Mouse (Mus musculus) lung, postnatal 36 days (tissue): Measurements from ENCODE around the gene Pcgf2.
A peak's percentile ranks its signal among the peaks of the same experiment; 100 is the strongest.
"Not testable (repeated sequence)": the region's sequence is repeated elsewhere in the genome, so short reads cannot be mapped to it uniquely, and the experiment has no call there.

Source experiments
- DNase-seq: peaks from one replicate; pipeline ENCODE4 v3.0.0; 2022; ENCODE audit warnings: mixed read lengths

The Pcgf2 gene

GRCm38 (mm10) chr11:97700003-97700745, at the start of gene Pcgf2:
Gene Pcgf2, minus strand, starts transcription at chr11:97700497.
- DNase-seq, result peak; percentile 90

DNA sequence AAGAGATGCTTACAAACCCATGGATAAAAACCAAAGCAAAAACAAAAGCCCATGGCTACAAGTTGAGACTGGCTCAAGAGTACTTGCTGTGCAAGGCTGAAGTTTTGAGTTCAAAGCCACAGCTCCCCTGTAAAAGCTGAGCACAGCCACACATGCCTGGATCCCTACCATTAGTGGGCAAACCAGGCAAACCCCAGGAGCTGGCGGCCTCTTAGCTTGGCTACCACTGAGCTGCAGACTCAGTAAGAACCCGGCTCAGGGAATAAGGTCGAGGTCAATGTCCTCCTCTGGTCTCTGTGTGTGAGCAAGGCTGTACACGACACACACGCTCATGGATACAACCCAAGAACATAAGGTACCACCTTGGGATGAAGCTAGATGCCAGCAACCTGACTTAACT, 48.2 kb upstream of the Pcgf2 start:
- DNase-seq, result no peak

- peak; percentile 33 for DNase-seq
Observed at GRCm38 (mm10) chr11:97747773-97748172, 47.5 kb upstream of the Pcgf2 start.

DNA sequence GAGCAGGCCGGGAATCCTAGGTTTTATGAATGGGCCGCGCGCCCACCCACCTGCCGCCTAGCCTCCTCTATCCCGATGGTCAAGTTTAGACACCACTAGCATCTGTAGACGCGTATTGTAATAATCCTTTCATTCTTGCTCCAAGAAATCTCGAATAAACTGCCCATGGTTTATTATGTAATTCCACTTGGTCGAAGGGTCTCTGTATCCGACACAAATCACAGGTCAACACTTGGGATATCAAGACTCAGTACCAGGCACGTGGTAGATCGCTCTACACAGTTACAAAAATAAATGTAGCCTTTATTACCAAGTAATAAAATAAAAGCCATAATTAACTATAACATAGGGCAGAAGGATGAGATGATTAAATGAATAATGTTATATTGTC, 45.0 kb upstream of the Pcgf2 start:
- DNase-seq, result no peak

- DNase-seq, result peak; percentile 100
Observed at GRCm38 (mm10) chr11:97744718-97745330, 44.5 kb upstream of the Pcgf2 start.

DNA sequence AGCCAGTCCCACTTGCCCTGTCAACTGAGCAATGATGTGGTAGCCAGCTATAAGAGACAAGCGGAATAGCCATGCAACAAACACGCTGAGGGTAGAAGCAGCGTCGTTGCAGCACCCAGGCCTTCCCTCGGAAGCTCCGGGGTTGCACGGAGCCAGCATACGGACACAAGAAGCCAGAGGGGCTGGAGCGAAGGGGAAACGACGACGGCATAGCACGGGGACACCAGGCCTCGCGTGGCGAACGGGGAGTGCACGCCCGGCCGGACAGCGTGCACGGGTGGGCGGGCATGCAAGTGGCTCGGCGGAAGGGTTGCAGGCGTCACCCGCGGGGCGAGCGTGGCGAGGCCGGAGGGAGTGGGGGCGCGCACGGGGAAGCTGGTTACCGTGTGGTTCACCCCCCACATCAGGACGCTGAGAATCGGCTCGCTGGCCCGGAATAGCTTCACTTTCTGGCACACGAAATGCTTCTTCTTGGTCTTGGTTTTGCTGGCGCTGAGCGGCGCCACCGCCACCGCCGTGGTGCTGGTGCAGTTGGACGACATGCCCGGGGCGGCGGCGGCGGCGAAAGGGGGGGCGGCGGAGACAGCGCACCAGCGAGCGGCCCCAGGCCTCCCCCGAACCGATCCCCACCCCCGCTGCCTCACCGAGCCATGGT, 43.9 kb upstream of the Pcgf2 start, which contains the start of gene Pip4k2b:
Gene Pip4k2b, minus strand, starts transcription at position 642 of the 655 bp plus-strand sequence.
- peak; percentile 57 for DNase-seq

DNA sequence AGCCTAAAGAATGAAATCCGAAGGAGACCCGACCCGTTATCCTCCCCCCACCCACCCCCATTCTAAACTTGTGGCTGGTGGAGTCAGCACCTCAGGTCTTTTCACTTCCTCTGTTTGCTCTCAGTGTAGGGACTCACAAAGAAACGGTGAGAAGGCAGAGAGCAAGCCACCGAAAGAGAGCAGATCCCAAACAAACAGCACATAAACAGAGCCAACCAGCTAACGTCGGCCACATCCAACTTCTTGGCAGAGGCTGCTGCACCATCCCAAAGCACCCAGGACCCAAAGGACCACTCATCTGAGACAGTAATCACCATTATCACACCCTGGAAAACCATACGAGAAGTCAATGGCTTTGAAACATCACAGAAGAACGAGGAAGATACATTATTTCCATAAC, 43.1 kb upstream of the Pcgf2 start:
- no peak for DNase-seq

DNA sequence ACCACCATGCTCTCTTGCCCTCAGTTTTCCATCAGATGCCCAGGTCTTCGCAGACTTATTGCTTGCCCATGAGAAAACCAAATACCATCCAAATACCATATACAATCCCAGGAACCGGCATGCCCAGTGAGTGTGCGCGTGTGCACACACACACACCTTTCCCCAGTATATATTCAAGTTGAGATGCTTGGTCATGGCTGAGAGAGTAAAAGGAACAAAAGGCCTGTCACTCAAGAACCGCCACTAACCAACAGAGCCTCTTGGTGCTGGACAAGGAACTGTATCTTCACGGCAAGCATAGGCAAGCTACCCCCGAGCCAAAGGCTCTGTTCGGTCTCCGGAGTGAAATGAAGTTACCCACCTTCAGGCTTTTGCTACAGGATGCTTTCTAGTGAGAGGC, 42.3 kb upstream of the Pcgf2 start:
- DNase-seq, result no peak

- no peak for DNase-seq
Observed at GRCm38 (mm10) chr11:97742157-97742556, 41.9 kb upstream of the Pcgf2 start.

DNA sequence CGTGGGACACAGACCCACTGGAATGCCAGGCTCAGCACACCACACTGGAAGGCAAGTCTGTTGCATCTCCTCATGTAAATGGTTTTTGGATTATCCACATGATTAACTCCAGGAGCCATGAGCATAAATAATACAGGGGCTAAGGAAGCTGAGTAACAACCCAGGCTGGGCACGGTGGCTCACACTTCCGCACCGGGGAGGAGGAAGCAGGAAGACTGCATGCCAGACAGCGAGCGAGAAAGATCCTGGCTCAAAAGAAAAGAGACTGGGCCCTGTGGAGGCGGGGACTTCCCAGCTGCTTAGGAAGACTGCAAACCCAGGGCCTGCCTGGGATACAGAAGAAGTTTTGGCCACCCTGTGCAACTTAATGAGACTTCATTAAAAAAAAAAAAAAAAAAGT, 39.9 kb upstream of the Pcgf2 start:
- DNase-seq, result peak; percentile 58

DNA sequence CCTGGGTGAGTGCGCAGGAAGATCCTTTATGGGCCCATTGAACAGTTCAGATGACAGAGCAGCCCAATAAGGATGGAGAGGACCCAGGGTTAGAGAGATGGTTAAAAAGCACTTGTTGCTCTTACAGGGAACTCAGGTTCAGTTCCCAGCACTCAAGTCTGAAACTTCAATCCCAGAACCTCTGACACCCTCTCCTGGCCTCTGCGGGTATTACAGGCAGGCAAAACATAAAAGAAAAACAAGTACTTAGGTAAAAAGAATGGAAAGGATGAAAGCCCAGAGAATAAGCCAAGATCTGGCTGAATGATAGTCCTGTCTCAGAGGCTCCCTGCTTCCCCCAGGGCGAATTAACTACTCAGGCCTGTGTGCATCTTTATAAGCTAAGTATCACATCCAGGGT, 38.9 kb upstream of the Pcgf2 start:
- DNase-seq, result no peak

DNA sequence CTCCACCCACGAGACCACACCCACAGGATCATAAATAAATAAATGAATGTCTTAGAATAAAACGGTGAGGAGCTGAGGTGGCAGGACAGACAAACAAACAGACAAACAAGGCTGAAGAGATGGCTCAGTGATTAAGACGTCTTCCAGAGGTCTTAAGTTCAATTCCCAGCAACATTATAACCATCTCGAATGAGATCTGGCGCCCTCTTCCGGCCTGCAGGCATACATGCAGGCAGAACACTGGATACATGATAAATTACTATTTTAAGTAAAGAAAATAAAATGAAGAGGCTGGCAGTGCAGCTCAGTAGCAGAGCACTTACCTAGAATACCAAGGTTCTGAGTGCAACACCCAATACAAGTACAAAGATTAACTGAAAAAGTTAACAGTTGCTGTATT, 38.4 kb upstream of the Pcgf2 start:
- no peak for DNase-seq

GRCm38 (mm10) chr11:97737600-97737999, 37.3 kb upstream of the Pcgf2 start:
- DNase-seq, result no peak

GRCm38 (mm10) chr11:97736645-97737044, 36.3 kb upstream of the Pcgf2 start:
- DNase-seq, result no peak

- not testable (repeated sequence) for DNase-seq
Observed at GRCm38 (mm10) chr11:97734810-97735209, 34.5 kb upstream of the Pcgf2 start.

GRCm38 (mm10) chr11:97733689-97734088, 33.4 kb upstream of the Pcgf2 start:
- no peak for DNase-seq

- no peak for DNase-seq
Observed at GRCm38 (mm10) chr11:97728730-97729129, 28.4 kb upstream of the Pcgf2 start.

DNA sequence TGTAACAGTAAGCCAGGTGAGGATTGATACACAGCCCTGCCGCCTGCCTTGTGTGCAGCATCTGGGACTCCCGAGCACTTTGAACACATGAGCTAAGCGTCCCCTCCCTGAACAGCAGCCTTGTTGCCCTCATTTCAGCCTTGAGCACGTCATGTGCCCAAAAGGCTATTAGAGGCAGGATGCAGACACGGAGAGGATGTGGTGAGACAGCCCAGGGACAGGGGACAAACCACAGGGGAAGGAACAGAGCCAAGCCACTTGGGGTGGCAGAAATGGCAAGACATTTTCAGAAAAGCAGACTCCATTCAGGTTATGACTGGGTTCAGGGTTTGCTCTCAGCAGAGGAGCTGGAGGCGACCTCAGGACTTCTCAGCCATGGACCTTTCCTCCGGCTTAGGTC, 28.0 kb upstream of the Pcgf2 start:
- DNase-seq, result peak; percentile 28

GRCm38 (mm10) chr11:97723709-97724108, 23.4 kb upstream of the Pcgf2 start:
- no peak for DNase-seq

DNA sequence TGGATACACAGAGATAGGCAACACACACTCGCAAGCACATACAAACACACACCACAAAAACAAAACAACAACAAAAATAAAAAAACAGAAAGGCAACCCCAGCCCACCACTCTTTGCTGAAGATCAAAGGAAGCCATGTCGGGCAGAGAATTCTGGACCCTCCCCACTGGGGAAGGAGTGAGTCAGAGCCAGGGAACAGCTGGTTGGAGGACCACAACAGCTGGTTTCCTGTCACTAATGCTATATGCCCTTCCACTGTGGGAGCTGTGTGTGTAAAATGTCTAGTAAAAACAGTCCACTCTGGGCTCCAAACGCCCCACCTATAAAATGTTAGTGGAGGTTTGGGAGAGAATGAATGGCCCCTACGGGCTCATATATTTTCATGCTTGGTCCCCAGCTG, 21.0 kb upstream of the Pcgf2 start:
- no peak for DNase-seq

GRCm38 (mm10) chr11:97719041-97719440, 18.7 kb upstream of the Pcgf2 start:
- no peak for DNase-seq

- DNase-seq, result peak; percentile 49
Observed at GRCm38 (mm10) chr11:97718281-97718860, 18.1 kb upstream of the Pcgf2 start.
